In the genomic region with DNA sequence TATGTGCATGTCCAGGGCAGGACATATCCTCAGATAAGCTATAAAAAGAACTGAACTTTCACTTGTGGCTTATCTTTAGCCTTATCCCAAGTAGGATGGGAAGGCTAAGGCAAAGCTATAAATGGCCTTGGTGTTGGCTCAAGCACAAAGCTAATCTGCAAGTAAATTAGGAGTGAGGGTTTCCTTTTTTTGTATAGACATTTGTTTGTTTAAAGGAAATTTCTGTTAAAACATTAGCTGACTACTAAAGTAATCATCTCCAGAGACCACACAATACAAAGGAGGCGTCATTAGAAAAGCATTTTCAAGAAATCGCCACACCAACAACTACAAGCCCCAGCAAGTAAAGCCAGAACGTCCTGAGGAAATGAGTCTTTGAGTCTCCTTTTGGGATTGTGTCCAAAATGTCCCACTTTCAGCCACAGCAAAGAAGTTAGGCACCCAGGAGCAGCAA, we compare ENCODE assay signal across 20 mouse cellular contexts. TPM values are rescaled to one million over a fixed set of nuclear protein-coding genes. Genes with fewer than 3 reads are reported as not detected.
DNase-seq lines count a peak whose midpoint lies in the region; ATAC-seq and TF ChIP-seq lines count a peak whose summit lies in the region.
"Had no signal": no experiment of that assay in that cellular context is flagged by ENCODE, and none has a peak within 500 bp of the region (broad histone marks: within the 10 kb centered on the region; RNA-seq: fewer than 3 reads in every experiment).

No protein-coding gene starts in this region.

- TF ChIP-seq EP300 in heart, postnatal 0 days (IDR thresholded peaks at IDR 0.05; ENCODE audit: low read depth), result no peak

- intact Hi-C loops in heart, postnatal 25 days (cut with DNase I), result loop anchor here (2.0 kb wide), 1 partner anchor 19 kb away; no protein-coding TSS in a partner anchor

- no peak for TF ChIP-seq CTCF in heart, postnatal 0 days (IDR thresholded peaks at IDR 0.05; ENCODE audit: low read depth)

- no peak overlapping the region for H3K27ac ChIP-seq in embryonic facial prominence, embryonic 14.5 days (replicated peaks; ENCODE audit: low read depth, low read length)
- no peak overlapping the region for H3K27ac ChIP-seq in embryonic facial prominence, embryonic 10.5 days (replicated peaks)
- 0 out of 2 replicates have a peak overlapping the region, but pooled peaks have one; percentile 32 for H3K27ac ChIP-seq in heart, embryonic 13.5 days (replicated peaks)
- H3K27ac ChIP-seq in heart, postnatal 0 days (ENCODE audit: low read depth), result no peak overlapping the region
- H3K27ac ChIP-seq in midbrain, embryonic 14.5 days (replicated peaks; ENCODE audit: low read depth, low read length), result no peak overlapping the region
- H3K27ac ChIP-seq: forebrain, embryonic 15.5 days; hindbrain, postnatal 0 days; left cerebral cortex, adult 2 months; liver, embryonic 15.5 days; neural tube, embryonic 15.5 days had no signal

- H3K27me3 ChIP-seq in embryonic facial prominence, embryonic 14.5 days (replicated peaks; ENCODE audit: control insufficient read depth, insufficient read depth, low read length), result no peaks in the 10 kb centered on the region
- no peaks in the 10 kb centered on the region for H3K27me3 ChIP-seq in embryonic facial prominence, embryonic 10.5 days (replicated peaks; ENCODE audit: low read depth, poor library complexity, severe bottlenecking)
- H3K27me3 ChIP-seq in heart, embryonic 13.5 days (replicated peaks), result 0 out of 2 replicates have a peak, but pooled peaks cover 3% of the 10 kb centered on the region
- no peaks in the 10 kb centered on the region for H3K27me3 ChIP-seq in heart, postnatal 0 days (ENCODE audit: control insufficient read depth, insufficient read depth, low read length)
- H3K27me3 ChIP-seq in midbrain, embryonic 14.5 days (ENCODE audit: control insufficient read depth, insufficient read depth, low read length), result 0 out of 2 replicates have a peak, but pooled peaks cover 3% of the 10 kb centered on the region
- H3K27me3 ChIP-seq: forebrain, embryonic 15.5 days; neural tube, embryonic 15.5 days had no signal

- peak; percentile 10 for DNase-seq in embryonic facial prominence, embryonic 14.5 days (ENCODE audit: low spot score)
- DNase-seq in embryonic facial prominence, embryonic 10.5 days (ENCODE audit: low spot score), result no peak
- DNase-seq in heart, postnatal 25 days (ENCODE audit: low spot score), result no peak
- peak; percentile 45 for DNase-seq in heart, postnatal 0 days (ENCODE audit: low spot score)
- DNase-seq in lung, postnatal 10 days, result peak; percentile 55
- DNase-seq in testis, postnatal 10 days (ENCODE audit: low spot score), result no peak
- DNase-seq in midbrain, embryonic 14.5 days, result no peak
- DNase-seq: adrenal gland, postnatal 10 days; cerebellum, adult 8-10 months; gastrocnemius, postnatal 10 days; kidney, postnatal 25 days; right cerebral cortex, adult 18-20 months had no signal

- H3K9ac ChIP-seq in embryonic facial prominence, embryonic 14.5 days (ENCODE audit: low read depth, low read length), result no peak overlapping the region
- no peak overlapping the region for H3K9ac ChIP-seq in heart, embryonic 13.5 days
- no peak overlapping the region for H3K9ac ChIP-seq in heart, postnatal 0 days (replicated peaks; ENCODE audit: low read depth, low read length)
- H3K9ac ChIP-seq in midbrain, embryonic 14.5 days (replicated peaks; ENCODE audit: low read length), result no peak overlapping the region
- H3K9ac ChIP-seq: forebrain, embryonic 15.5 days; liver, embryonic 15.5 days; neural tube, embryonic 15.5 days had no signal

- no peaks in the 10 kb centered on the region for H3K36me3 ChIP-seq in embryonic facial prominence, embryonic 14.5 days (ENCODE audit: control insufficient read depth, insufficient read depth, low read length)
- H3K36me3 ChIP-seq in embryonic facial prominence, embryonic 10.5 days (replicated peaks), result no peaks in the 10 kb centered on the region
- H3K36me3 ChIP-seq in heart, embryonic 13.5 days, result no peaks in the 10 kb centered on the region
- H3K36me3 ChIP-seq in heart, postnatal 0 days (replicated peaks; ENCODE audit: control insufficient read depth, insufficient read depth, low read length), result no peaks in the 10 kb centered on the region
- no peaks in the 10 kb centered on the region for H3K36me3 ChIP-seq in midbrain, embryonic 14.5 days (ENCODE audit: control insufficient read depth, insufficient read depth, low read length)
- H3K36me3 ChIP-seq: forebrain, embryonic 15.5 days; liver, embryonic 15.5 days; neural tube, embryonic 15.5 days had no signal

- H3K4me2 ChIP-seq in embryonic facial prominence, embryonic 14.5 days (ENCODE audit: low read depth, low read length), result no peak overlapping the region
- H3K4me2 ChIP-seq in heart, embryonic 13.5 days, result no peak overlapping the region
- H3K4me2 ChIP-seq in heart, postnatal 0 days (ENCODE audit: low read depth, low read length), result no peak overlapping the region
- H3K4me2 ChIP-seq in midbrain, embryonic 14.5 days (ENCODE audit: low read length), result no peak overlapping the region
- H3K4me2 ChIP-seq: forebrain, embryonic 15.5 days; liver, embryonic 15.5 days; midbrain, embryonic 11.5 days; neural tube, embryonic 15.5 days had no signal

- no peak for ATAC-seq in embryonic facial prominence, embryonic 14.5 days (ENCODE audit: low read depth)
- no peak for ATAC-seq in heart, embryonic 13.5 days (ENCODE audit: extremely low read depth, insufficient number of reproducible peaks, low FRiP score, low TSS enrichment)
- peak; percentile 19; the same call in 1 of the 2 replicates for ATAC-seq in heart, postnatal 0 days (ENCODE audit: insufficient read depth, low read depth)
- ATAC-seq in midbrain, embryonic 14.5 days (ENCODE audit: low FRiP score, low TSS enrichment), result no peak
- ATAC-seq: forebrain, embryonic 15.5 days; hindbrain, postnatal 0 days; intestine, embryonic 16.5 days had no signal

- H3K4me1 ChIP-seq in embryonic facial prominence, embryonic 14.5 days (ENCODE audit: control insufficient read depth, insufficient read depth, low read length), result no peaks in the 10 kb centered on the region
- no peaks in the 10 kb centered on the region for H3K4me1 ChIP-seq in embryonic facial prominence, embryonic 10.5 days
- peaks cover 23% of the 10 kb centered on the region for H3K4me1 ChIP-seq in heart, embryonic 13.5 days
- H3K4me1 ChIP-seq in heart, postnatal 0 days (ENCODE audit: control insufficient read depth, insufficient read depth), result peaks cover 24% of the 10 kb centered on the region
- no peaks in the 10 kb centered on the region for H3K4me1 ChIP-seq in midbrain, embryonic 14.5 days (ENCODE audit: control insufficient read depth, insufficient read depth, low read length)
- H3K4me1 ChIP-seq: forebrain, embryonic 15.5 days; liver, embryonic 15.5 days; neural tube, embryonic 15.5 days had no signal

- H3K9me3 ChIP-seq in embryonic facial prominence, embryonic 14.5 days (ENCODE audit: control insufficient read depth, low read length), result no peaks in the 10 kb centered on the region
- H3K9me3 ChIP-seq in embryonic facial prominence, embryonic 10.5 days, result no peaks in the 10 kb centered on the region
- no peaks in the 10 kb centered on the region for H3K9me3 ChIP-seq in heart, embryonic 13.5 days
- H3K9me3 ChIP-seq in heart, postnatal 0 days (replicated peaks; ENCODE audit: control insufficient read depth, low read length), result no peaks in the 10 kb centered on the region; the same call in 1 of the 2 replicates
- no peaks in the 10 kb centered on the region for H3K9me3 ChIP-seq in midbrain, embryonic 14.5 days (ENCODE audit: control insufficient read depth, low read length)
- H3K9me3 ChIP-seq: forebrain, embryonic 15.5 days; liver, embryonic 15.5 days; neural tube, embryonic 15.5 days had no signal

- no peak overlapping the region for H3K4me3 ChIP-seq in embryonic facial prominence, embryonic 14.5 days (ENCODE audit: low read depth, low read length)
- no peak overlapping the region for H3K4me3 ChIP-seq in embryonic facial prominence, embryonic 10.5 days
- no peak overlapping the region for H3K4me3 ChIP-seq in heart, embryonic 13.5 days
- H3K4me3 ChIP-seq in heart, postnatal 0 days (ENCODE audit: low read depth, low read length), result no peak overlapping the region
- H3K4me3 ChIP-seq in midbrain, embryonic 14.5 days (replicated peaks; ENCODE audit: low read depth, low read length), result no peak overlapping the region
- H3K4me3 ChIP-seq: forebrain, embryonic 15.5 days; left cerebral cortex, adult 2 months; liver, embryonic 15.5 days; neural tube, embryonic 15.5 days had no signal

- 45% methylated on average over 3 of the region's 3 CpGs for WGBS in embryonic facial prominence, embryonic 14.5 days
- 82% methylated on average over 3 of the region's 3 CpGs for WGBS in embryonic facial prominence, embryonic 10.5 days
- WGBS in heart, embryonic 13.5 days, result 42% methylated on average over 3 of the region's 3 CpGs
- 37% methylated on average over 3 of the region's 3 CpGs for WGBS in heart, postnatal 0 days
- WGBS in midbrain, embryonic 14.5 days, result 82% methylated on average over 3 of the region's 3 CpGs

RNA-seq across cellular contexts. Expression of a gene that starts 8.6 kb away (rescaled TPM):
- polyA plus RNA-seq in embryonic facial prominence, embryonic 14.5 days (2014; fragmentation: Nextera tagmentation; extraction: Ambion mirVana), result 38.7 and 39.8 TPM in 2 replicates
- polyA plus RNA-seq in embryonic facial prominence, embryonic 10.5 days (2016; fragmentation: Nextera tagmentation; extraction: Ambion mirVana), result 27.1 and 27.8 TPM in 2 replicates
- 14.9 and 17.5 TPM in 2 replicates for polyA plus RNA-seq in heart, embryonic 13.5 days (2015; fragmentation: Nextera tagmentation; extraction: Ambion mirVana)
- 10 to 100 TPM; 55.3 to 59.1 TPM for total RNA-seq in heart, postnatal 25 days (2021)
- 26.6 and 27.1 TPM in 2 replicates for total RNA-seq in heart, postnatal 0 days (2014; rRNA removed; ENCODE audit: low replicate concordance)
- 15.8 and 15.9 TPM in 2 replicates for polyA plus RNA-seq in heart, postnatal 0 days (2015; fragmentation: Nextera tagmentation; extraction: Ambion mirVana)
- 23.0 and 26.8 TPM in 2 replicates for polyA plus RNA-seq in midbrain, embryonic 14.5 days (2014; fragmentation: Nextera tagmentation; extraction: Ambion mirVana)

RNA-seq across cellular contexts. Expression of a gene that starts 57.0 kb away (rescaled TPM):
- polyA plus RNA-seq in embryonic facial prominence, embryonic 14.5 days (2014; fragmentation: Nextera tagmentation; extraction: Ambion mirVana), result 1.9 and 2.1 TPM in 2 replicates
- 0.44 and 0.71 TPM in 2 replicates for polyA plus RNA-seq in embryonic facial prominence, embryonic 10.5 days (2016; fragmentation: Nextera tagmentation; extraction: Ambion mirVana)
- 5.9 and 6.1 TPM in 2 replicates for polyA plus RNA-seq in heart, embryonic 13.5 days (2015; fragmentation: Nextera tagmentation; extraction: Ambion mirVana)
- total RNA-seq in heart, postnatal 25 days (2021), result 1 to 10 TPM; 5.5 TPM
- 8.8 and 17.0 TPM in 2 replicates for total RNA-seq in heart, postnatal 0 days (2014; rRNA removed; ENCODE audit: low replicate concordance)
- 7.3 and 7.4 TPM in 2 replicates for polyA plus RNA-seq in heart, postnatal 0 days (2015; fragmentation: Nextera tagmentation; extraction: Ambion mirVana)
- polyA plus RNA-seq in midbrain, embryonic 14.5 days (2014; fragmentation: Nextera tagmentation; extraction: Ambion mirVana), result 0.91 and 1.0 TPM in 2 replicates

Comparison
In these comparisons a context has a peak if more than half of its experiments do, and no peak if none do; other contexts are left out.
1. DNase-seq: peak in embryonic facial prominence, embryonic 14.5 days (single experiment), heart, postnatal 0 days (single experiment) and lung, postnatal 10 days (single experiment); none in embryonic facial prominence, embryonic 10.5 days (single experiment), heart, postnatal 25 days (single experiment), testis, postnatal 10 days (single experiment) and midbrain, embryonic 14.5 days (single experiment).